Mouse (Mus musculus): ENCODE results near the gene Syne2.

Syne2 gene

DNA sequence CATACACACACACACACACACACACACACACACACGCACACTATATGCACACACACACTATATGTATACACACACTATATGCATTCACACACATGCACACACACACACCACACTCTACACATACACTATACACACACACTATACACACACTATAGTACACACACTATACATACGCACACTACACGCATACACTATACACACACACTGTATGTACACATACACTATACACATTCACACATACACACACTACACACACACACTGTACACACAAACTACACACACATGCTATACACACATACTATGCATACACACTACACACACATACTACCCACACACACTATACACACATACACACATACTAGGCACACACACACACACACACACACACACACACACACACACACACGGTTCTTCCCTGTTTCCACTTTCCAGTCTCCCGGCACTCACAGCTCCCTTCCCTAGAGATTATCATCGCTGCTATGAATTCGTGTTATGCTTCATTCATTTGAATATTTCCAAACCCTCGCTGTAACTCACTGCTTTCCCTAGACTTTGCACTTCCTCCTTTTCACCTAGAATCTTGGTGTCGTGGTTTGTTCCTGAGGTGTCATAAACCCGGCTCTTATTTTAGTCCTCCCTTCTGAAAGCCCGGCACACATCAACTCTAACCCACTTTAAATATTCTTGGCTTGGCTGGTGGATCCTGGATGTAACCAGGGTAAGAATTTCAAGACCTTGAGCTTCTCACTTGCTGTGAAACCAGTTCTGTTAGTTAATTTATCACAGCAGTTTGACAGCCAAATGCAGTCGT, 15.4 kb downstream of the Syne2 start:
- DNase-seq = no peak

- no peak for DNase-seq
Measured at GRCm38 (mm10) chr12:75833960-75834729, 16.2 kb downstream of the Syne2 start.

GRCm38 (mm10) chr12:75836524-75836962, 18.6 kb downstream of the Syne2 start:
- no peak for DNase-seq

GRCm38 (mm10) chr12:75837462-75837861, 19.5 kb downstream of the Syne2 start:
- no peak for DNase-seq

GRCm38 (mm10) chr12:75839083-75839736, 21.3 kb downstream of the Syne2 start:
- DNase-seq = no peak

DNA sequence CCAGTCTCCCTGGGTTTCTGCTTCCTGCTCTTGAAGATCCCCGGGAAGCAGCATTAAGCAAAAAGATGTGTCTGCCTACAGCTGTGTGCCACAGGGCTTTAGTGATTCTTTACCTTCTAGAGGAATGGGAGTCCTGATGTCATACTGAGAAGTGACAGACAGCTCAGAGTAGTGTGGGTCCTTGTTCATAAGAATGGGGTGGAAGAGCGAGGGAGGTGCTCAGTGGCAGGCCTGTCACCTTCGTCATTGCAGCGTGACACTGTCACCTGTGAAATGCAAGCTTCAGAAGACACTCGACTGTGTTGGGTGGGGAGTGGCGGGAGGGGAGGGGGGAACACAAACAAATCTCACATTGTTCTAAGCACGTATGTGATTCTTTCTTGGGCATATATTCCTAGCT, 23.2 kb downstream of the Syne2 start:
- no peak for DNase-seq

GRCm38 (mm10) chr12:75844311-75844710, 26.4 kb downstream of the Syne2 start:
- no peak for DNase-seq

DNA sequence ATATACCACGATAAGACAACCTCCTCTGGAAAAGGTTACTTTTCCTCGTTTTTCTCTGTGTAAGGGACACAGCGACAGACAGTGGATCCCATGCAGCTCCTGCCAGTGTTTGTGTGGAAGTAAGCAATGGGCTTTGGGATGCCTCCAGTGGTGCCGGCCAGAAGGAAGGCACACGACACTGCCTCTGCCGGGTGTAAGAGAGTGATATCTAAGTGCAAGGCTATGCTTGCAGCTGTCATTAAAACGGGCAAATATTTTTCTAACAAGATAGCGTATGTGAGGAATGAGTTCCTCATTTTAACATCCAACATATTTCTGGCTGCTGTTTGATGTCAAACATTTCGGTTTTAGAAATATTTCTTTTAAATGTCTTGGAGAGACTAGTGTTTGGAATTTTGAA, 27.1 kb downstream of the Syne2 start:
- no peak for DNase-seq

DNA sequence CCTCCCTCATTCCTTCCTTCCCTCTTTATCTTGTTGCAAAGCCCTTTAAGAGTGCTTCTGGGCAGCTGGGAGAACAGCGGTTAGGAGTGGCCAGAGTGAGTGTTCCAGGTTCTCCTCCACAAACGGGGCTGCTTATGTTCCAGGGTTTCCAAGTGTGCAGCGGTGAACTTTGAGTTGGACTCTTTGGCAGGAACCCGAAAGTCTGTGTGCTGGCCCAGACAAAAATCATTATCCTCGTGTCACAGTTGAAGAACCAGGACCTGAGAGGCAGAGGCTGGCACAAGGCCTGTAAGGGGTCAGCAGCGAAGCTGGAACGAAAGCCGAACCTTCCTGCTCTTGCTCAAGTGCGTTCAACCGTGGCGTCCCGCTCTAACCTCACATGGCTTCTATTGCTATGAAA, 28.6 kb downstream of the Syne2 start:
- no peak for DNase-seq

- no peak for DNase-seq
Measured at GRCm38 (mm10) chr12:75850205-75850604, 32.3 kb downstream of the Syne2 start.

GRCm38 (mm10) chr12:75851481-75851880, 33.5 kb downstream of the Syne2 start:
- DNase-seq = no peak

DNA sequence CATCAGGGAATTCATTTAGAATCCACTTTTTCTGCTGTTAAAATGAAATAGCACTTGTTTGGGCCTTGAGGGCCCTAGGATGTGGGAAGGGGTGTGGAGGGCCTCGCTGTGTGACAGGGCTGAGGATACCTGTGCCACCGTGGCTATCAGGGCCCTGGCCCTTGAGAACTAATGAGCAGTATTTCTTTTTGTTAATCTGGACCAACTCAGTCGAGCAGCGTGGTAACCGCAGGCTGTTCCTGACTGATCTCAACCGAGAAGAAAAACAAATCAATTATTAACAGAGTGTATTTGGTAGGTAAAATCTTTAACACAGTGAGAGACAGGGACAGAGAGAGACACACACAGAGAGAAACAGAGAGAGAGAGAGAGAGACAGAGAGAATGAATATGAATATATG, 34.5 kb downstream of the Syne2 start:
- no peak for DNase-seq

DNA sequence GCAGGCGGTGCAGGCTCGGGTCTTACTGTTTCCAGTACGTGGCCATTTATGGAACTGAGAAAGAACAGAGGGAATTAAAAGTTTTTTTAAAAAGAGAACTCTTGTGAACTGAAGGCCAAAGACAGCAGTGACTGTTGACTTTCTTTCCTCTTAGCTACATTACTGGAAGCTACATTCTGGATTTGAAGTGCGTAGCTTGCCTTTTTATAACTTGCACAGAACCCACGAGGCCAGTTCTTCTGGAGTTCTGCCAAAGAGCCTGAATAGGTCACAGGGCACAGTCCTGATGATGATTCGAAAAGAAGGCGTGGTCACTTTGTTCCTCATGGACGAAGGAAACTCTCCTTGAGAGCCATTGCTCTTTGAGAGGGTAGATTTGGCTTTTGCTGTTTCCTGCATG, 35.6 kb downstream of the Syne2 start:
- no peak for DNase-seq

DNA sequence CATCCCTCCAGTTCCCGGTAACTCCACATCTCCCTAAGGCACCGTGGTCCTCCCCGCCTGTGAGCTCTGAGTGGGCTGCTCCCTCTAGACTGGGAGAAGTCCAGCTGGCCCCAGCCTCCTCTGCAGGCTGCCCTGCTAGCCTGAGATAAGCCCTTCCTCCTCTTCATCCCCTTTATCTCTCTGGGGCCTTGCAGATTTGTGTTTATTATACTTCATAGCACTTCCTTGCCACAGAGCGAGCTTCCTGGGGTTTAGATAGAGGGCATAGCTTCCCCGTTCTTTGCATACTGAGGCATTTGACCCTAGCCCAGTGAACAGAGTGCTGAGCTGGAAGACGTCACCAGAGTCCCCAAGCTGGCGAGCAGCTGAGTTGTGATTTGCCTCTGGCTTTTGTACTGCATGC, 37.1 kb downstream of the Syne2 start:
- no peak for DNase-seq

DNA sequence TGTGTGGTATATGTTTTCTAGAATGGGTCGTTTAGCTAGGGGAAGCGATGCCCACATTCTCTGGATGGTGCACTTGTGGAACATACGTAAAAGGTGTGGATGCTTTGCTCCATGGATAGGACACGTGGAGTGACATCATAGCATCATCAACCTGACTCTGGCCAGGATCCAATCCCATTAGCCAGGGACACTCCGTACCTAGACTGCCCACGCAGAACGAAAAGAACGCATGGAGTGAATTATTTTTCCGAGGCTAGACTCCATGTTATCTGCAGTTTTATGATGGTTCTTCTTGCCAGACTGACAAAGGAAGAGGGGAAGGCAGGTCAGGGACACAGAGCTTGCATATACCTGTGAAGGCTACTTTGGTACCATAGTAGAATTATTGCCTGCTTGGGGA, 37.7 kb downstream of the Syne2 start:
- no peak for DNase-seq

GRCm38 (mm10) chr12:75856096-75856868, 38.3 kb downstream of the Syne2 start:
- DNase-seq = no peak

- no peak for DNase-seq
Measured at GRCm38 (mm10) chr12:75859936-75860335, 42.0 kb downstream of the Syne2 start.

GRCm38 (mm10) chr12:75860843-75861242, 42.9 kb downstream of the Syne2 start:
- DNase-seq = no peak

DNA sequence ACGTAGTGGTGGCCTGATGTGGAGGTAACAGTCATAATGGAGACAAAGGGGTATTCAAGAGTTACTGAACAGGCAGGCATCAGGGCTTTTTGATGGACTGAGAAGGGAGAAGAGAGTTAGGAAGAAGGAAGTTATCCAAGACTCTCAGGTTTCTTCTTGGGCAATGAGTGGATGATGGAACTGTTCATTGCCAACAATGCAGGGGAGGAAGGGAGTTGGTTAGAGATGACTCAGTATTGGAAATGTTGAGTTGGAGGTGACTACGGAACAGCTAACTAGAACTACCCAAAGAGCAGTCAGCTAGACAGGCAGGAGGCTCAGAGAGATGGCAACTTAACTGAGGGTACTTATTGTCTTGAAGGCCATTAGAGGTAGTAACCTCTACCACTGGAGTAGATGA, 47.2 kb downstream of the Syne2 start:
- DNase-seq = no peak

GRCm38 (mm10) chr12:75866419-75867373, 48.8 kb downstream of the Syne2 start:
- DNase-seq = no peak

DNA sequence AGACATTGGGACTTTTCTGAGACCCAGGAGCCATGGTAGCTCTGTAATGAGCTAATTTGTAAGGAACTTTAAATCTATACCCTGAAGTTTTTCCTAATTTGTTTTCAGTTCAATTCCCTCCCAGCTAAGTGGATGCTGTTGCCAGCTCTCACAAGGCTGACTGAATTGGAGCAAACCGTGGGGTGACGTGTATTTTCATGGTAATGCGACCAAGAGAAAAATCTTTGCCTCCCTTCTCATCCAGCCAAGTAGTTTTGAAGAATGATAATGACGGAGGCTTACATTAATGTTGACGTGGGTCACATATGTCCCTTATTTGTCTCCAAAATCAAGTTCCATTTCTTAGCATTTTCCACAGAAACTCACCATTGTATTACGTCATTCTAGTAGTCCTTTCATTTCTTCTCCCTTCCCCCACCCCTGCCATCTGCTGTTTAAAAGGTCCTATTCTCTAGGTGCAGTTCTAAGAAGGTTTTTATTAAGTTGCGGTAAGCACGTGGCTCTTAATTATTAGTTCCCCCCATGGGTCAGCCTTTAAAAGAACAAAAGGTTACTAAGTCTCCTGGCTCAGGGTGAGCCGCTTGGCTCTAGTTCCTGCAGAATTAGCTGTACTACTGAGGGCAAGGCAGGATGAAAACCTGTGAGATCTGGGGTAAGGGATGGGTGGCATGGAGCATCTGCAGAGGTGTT, 55.8 kb downstream of the Syne2 start:
- DNase-seq = no peak

Measured in spleen, adult 18-20 months (tissue).